Mouse (Mus musculus): ENCODE results near the gene Cyp2r1. TPM values are rescaled to one million over a fixed set of nuclear protein-coding genes. Genes with fewer than 3 reads are reported as not detected.

Cyp2r1 gene
- polyA plus RNA-seq, 1 experiment from 2014 or later: 0.99 TPM

Other genes starting within 250 kb of the Cyp2r1 start
- gene Pde3b, start 147.7 kb downstream of the Cyp2r1 start, polyA plus RNA-seq (2015; fragmentation: Nextera tagmentation; extraction: Ambion mirVana): 1.9 TPM in 2 replicates
- gene Calca, start 73.4 kb upstream of the Cyp2r1 start, polyA plus RNA-seq (2015; fragmentation: Nextera tagmentation; extraction: Ambion mirVana): not detected in 2 replicates
- gene Calcb, start 155.7 kb upstream of the Cyp2r1 start, polyA plus RNA-seq (2015; fragmentation: Nextera tagmentation; extraction: Ambion mirVana): not detected in 2 replicates
- 9.8 and 10.8 TPM in 2 replicates for gene Insc, start 180.7 kb upstream of the Cyp2r1 start, polyA plus RNA-seq (2015; fragmentation: Nextera tagmentation; extraction: Ambion mirVana)